Mouse (Mus musculus) left cerebral cortex, postnatal 14 days (tissue): ENCODE measurements at regions not wholly inside any gene's neighbourhood (a gene's known extent, or its start where the extent isn't known, plus 50 kb on each side); places are given as distances from the start of the nearest gene placed in this dataset.

ENCODE experiments used
- DNase-seq, 2 experiments: peaks; one replicate each; pipeline ENCODE4 v3.0.0; 2021 to 2022; ENCODE audit warnings: low spot score in 2 of 2, mixed read lengths in 1 of 2
- intact Hi-C: fragments of 180-260 bp; cut with DNase I; formaldehyde crosslinking; loops from one replicate; pipeline ENCODE4 v1.15.1; 2025

GRCm38 (mm10) chr1:62872771-62873170 is 169.7 kb downstream of the Nrp2 start:
- DNase-seq, result no peak
- intact Hi-C loops, result no loop called here

- intact Hi-C loops, result no loop called here
These were observed 172.5 kb downstream of the Nrp2 start for GRCm38 (mm10) chr1:62875631-62876030.

GRCm38 (mm10) chr1:62876685-62877084 is 173.6 kb downstream of the Nrp2 start:
- no peak for DNase-seq
- intact Hi-C loops, result no loop called here

More at GRCm38 (mm10) chr1:62875631-62876030, 172.5 kb downstream of the Nrp2 start:
- no peak for DNase-seq

GRCm38 (mm10) chr1:62880882-62881291 is 177.8 kb downstream of the Nrp2 start:
- DNase-seq, result no peak
- intact Hi-C loops, result no loop called here

GRCm38 (mm10) chr1:62881477-62881876 is 178.4 kb downstream of the Nrp2 start:
- no peak for DNase-seq
- intact Hi-C loops, result no loop called here

GRCm38 (mm10) chr1:62882028-62882427 is 178.9 kb downstream of the Nrp2 start:
- intact Hi-C loops, result no loop called here
- DNase-seq, result no peak

GRCm38 (mm10) chr1:62884876-62885480 is 181.9 kb downstream of the Nrp2 start:
- intact Hi-C loops, result no loop called here
- DNase-seq, result no peak

GRCm38 (mm10) chr1:62887585-62888483 is 184.7 kb downstream of the Nrp2 start:
- intact Hi-C loops, result no loop called here
- no peak for DNase-seq

- DNase-seq, result peak; percentile 33 to 54
- intact Hi-C loops, result no loop called here
These were observed 198.3 kb downstream of the Nrp2 start for GRCm38 (mm10) chr1:62901375-62901774.

- intact Hi-C loops, result no loop called here
- no peak for DNase-seq
These were observed 198.8 kb downstream of the Nrp2 start for GRCm38 (mm10) chr1:62901871-62902270.

GRCm38 (mm10) chr1:62902931-62903453 is 199.9 kb downstream of the Nrp2 start:
- DNase-seq, result no peak
- intact Hi-C loops, result no loop called here

- intact Hi-C loops, result no loop called here
- no peak for DNase-seq
These were observed 202.7 kb downstream of the Nrp2 start for GRCm38 (mm10) chr1:62905739-62906138.

GRCm38 (mm10) chr1:62907243-62907642 is 204.2 kb downstream of the Nrp2 start:
- no peak for DNase-seq
- intact Hi-C loops, result no loop called here
